Mouse (Mus musculus) pancreas, adult 10 weeks (tissue): Measurements from ENCODE around the gene Bhmt. TPM values are rescaled to one million over a fixed set of nuclear protein-coding genes. Genes with fewer than 3 reads are reported as not detected.

Source experiments
- polyA plus RNA-seq: library from polyadenylated mRNA; stranded (reverse); fragments of 350-450 nt; fragmentation: Illumina TruSeq; extraction: RNeasy Lipid Tissue Mini Kit (QIAGEN cat#74804); gene quantifications from one replicate; pipeline ENCODE4 v1.2.3, GENCODE M21; 2015; ENCODE audit warnings: low read depth, low replicate concordance; ENCODE audit not compliant: insufficient read depth

Gene Bhmt
- not detected for polyA plus RNA-seq

GRCm38 (mm10) chr13:93637282-93638245 is at the start of gene Bhmt:
Gene Bhmt (minus strand): TSS chr13:93637961.

GRCm38 (mm10) chr13:93674131-93674561 is 36.4 kb upstream of the Bhmt start, which contains the start of the genes Bhmt2 and Dmgdh:
Gene Bhmt2 (minus strand): TSS chr13:93674302.
Gene Dmgdh (plus strand): TSS chr13:93674433.

Other genes with a start within 250 kb of the Bhmt start
- 3.5 TPM for gene Jmy, start 138.2 kb downstream of the Bhmt start, polyA plus RNA-seq
- gene Bhmt2, start 36.3 kb upstream of the Bhmt start, polyA plus RNA-seq: not detected
- gene Dmgdh, start 36.5 kb upstream of the Bhmt start, polyA plus RNA-seq: not detected
- 8.0 TPM for gene Arsb, start 133.7 kb upstream of the Bhmt start, polyA plus RNA-seq